Mouse (Mus musculus) Muller cell, postnatal 12 days (primary cell): Measurements from ENCODE around the gene Klhdc7b.
A peak's percentile ranks its signal among the peaks of the same experiment; 100 is the strongest.

Source experiments
- DNase-seq: peaks from one replicate; pipeline ENCODE4 v3.0.0-alpha.2; 2015; ENCODE audit errors: inconsistent ontology term

The Klhdc7b gene

GRCm38 (mm10) chr15:89384617-89385016 is at the start of gene Klhdc7b:
TSS of gene Klhdc7b (plus strand) at chr15:89384917.
- no peak for DNase-seq

- no peak for DNase-seq
These were observed 48.3 kb upstream of the Klhdc7b start for GRCm38 (mm10) chr15:89336422-89336821.

GRCm38 (mm10) chr15:89339696-89340095 is 45.0 kb upstream of the Klhdc7b start:
- no peak for DNase-seq

GRCm38 (mm10) chr15:89340136-89340535 is 44.6 kb upstream of the Klhdc7b start:
- DNase-seq = no peak

DNA sequence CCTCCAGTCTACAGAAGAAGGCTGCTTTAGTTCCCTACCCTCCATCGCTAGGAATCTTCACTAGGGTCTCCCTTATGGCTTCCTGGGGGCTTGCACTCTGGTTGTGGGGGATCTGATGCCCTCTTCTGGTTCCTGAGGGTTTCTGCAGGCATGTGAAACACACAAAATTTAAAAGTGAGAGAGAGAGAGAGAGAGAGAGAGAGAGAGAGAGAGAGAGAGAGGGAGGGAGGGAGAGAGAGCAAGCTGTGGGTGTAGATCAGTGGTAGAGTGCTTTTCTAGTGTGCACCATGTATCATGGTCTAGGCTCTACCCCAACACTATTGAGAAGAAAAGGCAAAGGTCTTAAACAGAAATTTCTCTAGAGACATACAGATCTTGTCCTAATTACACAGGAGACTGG is 43.0 kb upstream of the Klhdc7b start:
- DNase-seq = no peak

- DNase-seq = no peak
These were observed 41.4 kb upstream of the Klhdc7b start for GRCm38 (mm10) chr15:89343325-89343724.

DNA sequence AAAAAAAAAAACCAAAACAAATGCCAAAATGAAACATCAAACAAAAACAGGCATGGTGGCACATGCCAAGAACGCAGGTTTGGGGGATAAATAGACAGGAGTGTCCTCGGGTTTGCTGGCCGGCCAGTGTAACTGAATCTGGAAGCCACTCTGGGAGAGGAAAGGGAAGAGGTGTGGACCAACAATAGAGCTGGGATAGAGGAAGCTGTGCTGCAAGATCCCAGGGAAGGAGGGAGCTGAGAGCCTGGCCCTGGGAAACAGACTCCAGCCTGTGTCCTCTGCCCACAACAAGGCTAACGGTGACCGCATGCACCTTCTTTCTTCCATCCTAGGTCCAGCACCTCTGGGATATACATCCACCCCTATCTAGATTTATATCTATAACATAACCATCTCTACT is 34.3 kb upstream of the Klhdc7b start:
- no peak for DNase-seq

DNA sequence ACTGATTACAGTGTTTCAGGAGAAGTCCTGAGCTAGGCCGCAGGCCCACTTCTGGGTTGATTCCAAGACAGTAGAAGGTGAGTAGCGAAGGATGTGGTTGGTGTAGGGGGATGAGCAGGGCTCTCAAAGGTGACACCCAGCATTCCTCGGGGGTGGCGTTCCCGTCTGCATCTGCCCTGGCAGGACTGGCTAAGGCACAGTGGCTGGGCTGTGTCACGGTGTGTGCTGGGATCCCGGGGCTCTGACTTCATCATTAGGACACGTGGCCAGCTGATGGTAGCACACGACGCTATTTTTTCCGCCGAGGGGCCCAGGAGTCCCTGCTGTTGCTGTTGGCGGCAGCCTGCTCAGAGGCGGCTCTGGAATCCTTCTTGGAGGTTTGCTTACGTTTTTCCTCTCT is 33.4 kb upstream of the Klhdc7b start:
- DNase-seq = no peak

DNA sequence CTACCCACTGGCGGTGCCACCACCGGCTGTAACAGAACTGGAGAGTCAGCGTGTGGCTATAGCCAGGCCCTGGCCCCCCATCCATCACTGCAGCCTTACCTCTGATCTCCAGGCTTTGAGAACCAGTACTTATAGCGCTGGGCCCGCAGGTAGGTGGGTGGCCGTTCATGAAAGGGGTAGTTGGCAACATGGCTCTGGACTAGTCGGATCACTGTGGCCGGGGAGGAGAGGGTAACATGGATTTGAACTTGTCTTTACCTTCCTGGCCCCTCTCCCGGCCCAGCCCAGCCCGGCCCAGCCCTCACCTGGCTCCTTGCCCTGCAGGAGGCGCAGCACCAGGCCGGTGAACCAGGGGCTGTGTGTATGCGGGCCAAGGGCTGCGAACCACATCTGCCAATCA is 32.7 kb upstream of the Klhdc7b start:
- no peak for DNase-seq

- DNase-seq = no peak
These were observed 31.9 kb upstream of the Klhdc7b start for GRCm38 (mm10) chr15:89352795-89353194.

DNA sequence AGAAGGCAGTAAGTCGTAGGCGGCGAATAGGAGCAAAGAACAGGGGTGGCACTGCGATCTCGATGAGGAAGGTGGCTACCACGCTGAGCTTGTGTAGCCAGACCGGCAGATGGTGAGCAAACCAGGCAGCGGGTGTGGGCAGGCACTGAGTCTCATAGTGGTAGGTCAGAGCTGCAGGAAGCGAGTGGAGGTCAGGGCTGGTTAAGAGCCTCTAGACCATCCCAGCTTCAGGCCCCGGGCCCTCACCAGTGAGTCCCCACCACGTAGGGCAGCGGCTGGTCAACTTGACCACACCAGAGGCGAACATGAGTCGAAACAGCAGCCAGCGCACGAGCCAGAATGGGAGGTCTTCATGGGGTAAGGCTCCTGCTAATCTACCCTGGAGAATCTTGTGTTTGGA is 30.9 kb upstream of the Klhdc7b start:
- DNase-seq = no peak

- no peak for DNase-seq
These were observed 30.3 kb upstream of the Klhdc7b start for GRCm38 (mm10) chr15:89354455-89354854.

- DNase-seq = peak; percentile 97
These were observed 29.2 kb upstream of the Klhdc7b start, which contains the start of the genes Lmf2 and Ncaph2 for GRCm38 (mm10) chr15:89355241-89356187. TSS of gene Lmf2 (minus strand) at chr15:89355659. TSS of gene Ncaph2 (plus strand) at chr15:89355719.

DNA sequence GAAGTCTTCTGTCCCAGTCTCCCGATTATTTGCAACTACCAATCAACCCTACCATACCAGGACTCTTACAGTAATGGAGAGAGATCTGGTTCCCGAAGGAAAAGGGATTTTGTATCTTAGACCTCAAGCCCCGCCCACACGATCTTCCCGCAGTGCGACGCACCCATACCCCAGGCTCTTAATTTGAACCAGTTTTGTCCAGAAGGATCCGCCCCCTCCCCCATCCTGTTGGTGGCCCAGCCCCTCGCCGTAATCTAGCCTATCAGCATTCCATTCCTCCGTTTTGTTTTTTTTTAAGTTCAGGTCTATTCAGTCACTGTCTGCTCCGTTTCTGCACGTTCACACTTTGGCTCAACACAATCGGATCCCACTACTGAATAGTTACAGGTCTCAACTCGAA is 28.3 kb upstream of the Klhdc7b start:
- peak; percentile 98 for DNase-seq

DNA sequence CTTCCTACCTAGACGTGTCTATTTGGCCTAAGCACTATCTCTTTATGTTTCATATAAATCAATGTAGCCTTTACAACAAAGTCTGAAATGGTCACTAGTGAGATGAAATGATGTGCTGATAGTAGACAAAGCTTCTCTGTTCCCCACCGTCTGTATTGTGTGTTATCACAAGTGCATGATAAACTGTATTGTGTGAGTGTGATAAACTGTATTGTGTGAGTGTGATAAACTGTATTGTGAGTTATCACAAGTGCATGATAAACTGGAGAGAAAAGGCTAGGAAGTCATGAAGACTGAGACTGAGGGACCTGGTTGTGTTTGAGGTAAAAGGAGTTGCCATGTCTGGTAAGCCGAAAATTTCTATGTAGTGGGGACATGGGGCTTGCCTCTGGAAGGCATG is 25.9 kb upstream of the Klhdc7b start:
- no peak for DNase-seq

GRCm38 (mm10) chr15:89363051-89363450 is 21.7 kb upstream of the Klhdc7b start:
- DNase-seq = no peak

- no peak for DNase-seq
These were observed 19.6 kb upstream of the Klhdc7b start for GRCm38 (mm10) chr15:89365141-89365551.

GRCm38 (mm10) chr15:89372068-89372467 is 12.6 kb upstream of the Klhdc7b start:
- DNase-seq = no peak

GRCm38 (mm10) chr15:89372536-89372935 is 12.2 kb upstream of the Klhdc7b start:
- no peak for DNase-seq

GRCm38 (mm10) chr15:89373027-89373761 is 11.5 kb upstream of the Klhdc7b start:
- peak; percentile 81 for DNase-seq

DNA sequence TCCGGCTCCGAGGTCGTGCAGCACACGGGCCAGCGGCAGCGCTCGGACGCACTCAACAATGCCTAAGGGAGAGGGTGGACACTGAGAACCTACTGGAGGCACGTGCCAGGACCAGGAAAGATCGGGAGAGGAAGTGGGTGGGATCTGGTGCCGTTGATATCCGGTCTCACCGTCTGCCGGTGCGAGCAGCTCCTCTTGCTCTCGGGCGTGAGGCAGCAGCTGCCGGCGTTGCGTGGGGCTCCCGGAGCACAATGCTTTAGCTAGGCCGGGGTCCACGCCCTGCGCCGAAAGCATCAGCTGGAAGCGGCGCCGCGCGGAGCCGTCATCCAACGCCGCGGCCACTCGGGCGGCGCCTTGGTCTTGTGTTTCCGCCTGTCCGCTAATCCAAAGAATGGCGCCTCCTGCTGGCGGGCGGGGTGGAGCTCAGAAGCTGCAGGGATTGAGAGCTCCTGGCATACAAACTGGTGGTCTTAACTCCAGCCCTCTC is 10.9 kb upstream of the Klhdc7b start, which contains the start of gene Sco2:
Gene Sco2 (minus strand): TSS at position 85 of the 487 bp plus-strand sequence.
- DNase-seq = peak; percentile 93

- DNase-seq = no peak
These were observed 10.4 kb upstream of the Klhdc7b start for GRCm38 (mm10) chr15:89374340-89374739.
